Mouse (Mus musculus): ENCODE data around the gene Nf1.
"Not testable (repeated sequence)": the region's sequence is repeated elsewhere in the genome, so short reads cannot be mapped to it uniquely, and the experiment has no call there.

Nf1 gene
- long read RNA-seq, experiment 1, partial matches to known transcripts: 2 of 5 reads
- long read RNA-seq, experiment 1, other reads (novel, unspliced or antisense): 3 of 5 reads
- long read RNA-seq, experiment 2, partial matches to known transcripts: 3 of 9 reads
- long read RNA-seq, experiment 2, other reads (novel, unspliced or antisense): 6 of 9 reads

GRCm38 (mm10) chr11:79339234-79339807 lies at the start of gene Nf1:
Nf1 (plus strand) TSS chr11:79339693.
- intact Hi-C loops (cut with DNase I): no loop called here

GRCm38 (mm10) chr11:79290473-79290872 lies 49.0 kb upstream of the Nf1 start:
- intact Hi-C loops (cut with DNase I): loop anchor here (2.0 to 10.0 kb wide), 2 partner anchors 66 to 276 kb away; no protein-coding TSS in a partner anchor

GRCm38 (mm10) chr11:79291651-79292050 lies 47.8 kb upstream of the Nf1 start:
- intact Hi-C loops (cut with DNase I): loop anchor here (2.0 to 10.0 kb wide), 2 partner anchors 67 to 277 kb away; no protein-coding TSS in a partner anchor

GRCm38 (mm10) chr11:79292130-79292529 lies 47.4 kb upstream of the Nf1 start:
- intact Hi-C loops (cut with DNase I): loop anchor here (10.0 kb wide), 1 partner anchor 277 kb away; no protein-coding TSS in a partner anchor

GRCm38 (mm10) chr11:79293025-79293424 lies 46.5 kb upstream of the Nf1 start:
- intact Hi-C loops (cut with DNase I): loop anchor here (10.0 kb wide), 1 partner anchor 278 kb away; no protein-coding TSS in a partner anchor

GRCm38 (mm10) chr11:79293971-79294370 lies 45.5 kb upstream of the Nf1 start:
- intact Hi-C loops (cut with DNase I): loop anchor here (10.0 kb wide), 1 partner anchor 279 kb away; no protein-coding TSS in a partner anchor

GRCm38 (mm10) chr11:79296167-79296566 lies 43.3 kb upstream of the Nf1 start:
- intact Hi-C loops (cut with DNase I): loop anchor here (5.0 to 10.0 kb wide), 2 partner anchors 101 to 281 kb away; no protein-coding TSS in a partner anchor

GRCm38 (mm10) chr11:79296856-79297491 lies 42.5 kb upstream of the Nf1 start, which contains the start of gene Gm9964:
Gm9964 (minus strand) TSS chr11:79296906.
- intact Hi-C loops (cut with DNase I): loop anchor here (5.0 to 10.0 kb wide), 2 partner anchors 100 to 282 kb away; no protein-coding TSS in a partner anchor

GRCm38 (mm10) chr11:79299719-79300431 lies 39.6 kb upstream of the Nf1 start:
- intact Hi-C loops (cut with DNase I): loop anchor here (5.0 to 10.0 kb wide), 2 partner anchors 97 to 285 kb away; no protein-coding TSS in a partner anchor

- intact Hi-C loops (cut with DNase I): no loop called here
These were observed 36.4 kb upstream of the Nf1 start for GRCm38 (mm10) chr11:79303109-79303508.

GRCm38 (mm10) chr11:79304245-79304644 lies 35.2 kb upstream of the Nf1 start:
- intact Hi-C loops (cut with DNase I): not testable (repeated sequence)

- intact Hi-C loops (cut with DNase I): no loop called here
These were observed 33.7 kb upstream of the Nf1 start for GRCm38 (mm10) chr11:79305697-79306340.

GRCm38 (mm10) chr11:79306510-79306909 lies 33.0 kb upstream of the Nf1 start:
- intact Hi-C loops (cut with DNase I): no loop called here

GRCm38 (mm10) chr11:79306996-79307395 lies 32.5 kb upstream of the Nf1 start:
- intact Hi-C loops (cut with DNase I): no loop called here

GRCm38 (mm10) chr11:79307560-79308200 lies 31.8 kb upstream of the Nf1 start:
- intact Hi-C loops (cut with DNase I): no loop called here

GRCm38 (mm10) chr11:79310467-79310866 lies 29.0 kb upstream of the Nf1 start:
- intact Hi-C loops (cut with DNase I): no loop called here

- intact Hi-C loops (cut with DNase I): no loop called here
These were observed 22.6 kb upstream of the Nf1 start for GRCm38 (mm10) chr11:79316807-79317345.

- intact Hi-C loops (cut with DNase I): no loop called here
These were observed 19.7 kb upstream of the Nf1 start for GRCm38 (mm10) chr11:79319807-79320206.

- intact Hi-C loops (cut with DNase I): no loop called here
These were observed 15.4 kb upstream of the Nf1 start for GRCm38 (mm10) chr11:79323985-79324685.

All from adrenal gland (tissue).